Mouse (Mus musculus): ENCODE data around the gene Fez2. TPM values are rescaled to one million over a fixed set of nuclear protein-coding genes. Genes with fewer than 3 reads are reported as not detected.

Fez2 gene
- polyA plus RNA-seq, 1 experiment from 2014 or later = 56.9 TPM

DNA sequence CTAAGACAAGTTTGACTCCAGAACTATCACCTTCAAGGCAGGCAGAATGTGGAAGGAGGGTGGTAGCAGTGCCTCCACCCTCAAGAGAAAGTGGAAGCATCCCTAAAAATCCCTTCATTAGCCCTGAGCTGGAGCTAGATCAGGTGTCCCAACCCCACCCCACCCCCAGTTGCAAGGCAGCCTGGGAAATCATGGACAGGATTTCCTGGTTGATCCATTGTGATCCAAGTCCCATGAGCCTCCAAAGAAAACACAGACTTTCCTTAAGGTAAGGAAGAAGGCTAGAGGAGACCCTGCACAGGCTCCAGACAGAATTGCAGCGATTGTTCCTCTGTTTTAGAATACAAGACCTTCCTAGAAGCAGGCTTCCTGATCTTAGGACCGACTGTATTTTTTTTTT lies 63.5 kb downstream of the Fez2 start:
- Histone ChIP-seq H3K9me3 (ENCODE audit: control insufficient read depth, low read length) (no peaks in the 10 kb centered on the region), H3K27ac (replicated peaks in 1 of 2; ENCODE audit: control insufficient read depth in 1 of 2, insufficient read depth in 1 of 2, low read depth in 2 of 2, low read length in 2 of 2) (peak overlapping the region in 1 of 2 experiments; percentile 59; a peak in 2 of 4 replicates), H3K27me3 (ENCODE audit: control insufficient read depth, insufficient read depth, low read length) (no peaks in the 10 kb centered on the region), H3K36me3 (ENCODE audit: control insufficient read depth, insufficient read depth, low read length) (peaks cover 18% of the 10 kb centered on the region; the same call in 1 of the 2 replicates), H3K4me3 (ENCODE audit: control insufficient read depth in 1 of 2, insufficient read depth in 1 of 2, low read depth in 1 of 2, low read length in 2 of 2) (no peak overlapping the region), H3K4me2 (ENCODE audit: low read length) (no peak overlapping the region), H3K4me1 (ENCODE audit: control insufficient read depth in 2 of 2, insufficient read depth in 2 of 2, low read length in 2 of 2) (peaks cover 14 to 17% of the 10 kb centered on the region in 2 experiments; a peak in 3 of 4 replicates), H3K9ac (ENCODE audit: low read length) (no peak overlapping the region)
- no peak for ATAC-seq (ENCODE audit: insufficient number of reproducible peaks, insufficient read depth, low FRiP score, low read depth)
- WGBS = 76% methylated on average over 2 of the region's 2 CpGs

DNA sequence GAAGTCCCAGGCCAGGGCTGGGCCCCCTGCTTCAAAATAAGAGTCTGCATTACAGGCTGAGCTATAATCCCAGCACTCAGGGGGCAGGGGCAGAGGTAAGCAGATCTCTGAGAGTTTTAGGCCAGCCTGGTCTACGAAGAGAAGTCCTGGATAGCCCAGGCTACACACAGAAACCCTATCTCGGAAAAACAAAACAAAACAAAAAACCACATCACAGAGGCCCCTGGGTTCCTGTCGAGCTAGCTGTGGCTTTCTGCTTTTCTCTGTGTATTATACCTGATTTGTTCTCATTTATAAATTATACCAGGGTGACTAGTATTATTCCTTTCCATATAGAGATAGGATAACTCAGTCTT lies 65.5 kb downstream of the Fez2 start:
- 75% methylated on average over 3 of the region's 3 CpGs for WGBS
- Histone ChIP-seq H3K27ac (replicated peaks in 1 of 2; ENCODE audit: control insufficient read depth in 1 of 2, insufficient read depth in 1 of 2, low read depth in 2 of 2, low read length in 2 of 2) (no peak overlapping the region), H3K9ac (ENCODE audit: low read length) (no peak overlapping the region), H3K4me3 (ENCODE audit: control insufficient read depth in 1 of 2, insufficient read depth in 1 of 2, low read depth in 1 of 2, low read length in 2 of 2) (no peak overlapping the region), H3K4me1 (ENCODE audit: control insufficient read depth in 2 of 2, insufficient read depth in 2 of 2, low read length in 2 of 2) (peaks cover 15 to 17% of the 10 kb centered on the region in 2 experiments; a peak in 3 of 4 replicates), H3K9me3 (ENCODE audit: control insufficient read depth, low read length) (no peaks in the 10 kb centered on the region), H3K27me3 (ENCODE audit: control insufficient read depth, insufficient read depth, low read length) (no peaks in the 10 kb centered on the region), H3K4me2 (ENCODE audit: low read length) (peak overlapping the region; percentile 16; the same call in 1 of the 2 replicates), H3K36me3 (ENCODE audit: control insufficient read depth, insufficient read depth, low read length) (peaks cover 18% of the 10 kb centered on the region; the same call in 1 of the 2 replicates)
- no peak for ATAC-seq (ENCODE audit: insufficient number of reproducible peaks, insufficient read depth, low FRiP score, low read depth)

DNA sequence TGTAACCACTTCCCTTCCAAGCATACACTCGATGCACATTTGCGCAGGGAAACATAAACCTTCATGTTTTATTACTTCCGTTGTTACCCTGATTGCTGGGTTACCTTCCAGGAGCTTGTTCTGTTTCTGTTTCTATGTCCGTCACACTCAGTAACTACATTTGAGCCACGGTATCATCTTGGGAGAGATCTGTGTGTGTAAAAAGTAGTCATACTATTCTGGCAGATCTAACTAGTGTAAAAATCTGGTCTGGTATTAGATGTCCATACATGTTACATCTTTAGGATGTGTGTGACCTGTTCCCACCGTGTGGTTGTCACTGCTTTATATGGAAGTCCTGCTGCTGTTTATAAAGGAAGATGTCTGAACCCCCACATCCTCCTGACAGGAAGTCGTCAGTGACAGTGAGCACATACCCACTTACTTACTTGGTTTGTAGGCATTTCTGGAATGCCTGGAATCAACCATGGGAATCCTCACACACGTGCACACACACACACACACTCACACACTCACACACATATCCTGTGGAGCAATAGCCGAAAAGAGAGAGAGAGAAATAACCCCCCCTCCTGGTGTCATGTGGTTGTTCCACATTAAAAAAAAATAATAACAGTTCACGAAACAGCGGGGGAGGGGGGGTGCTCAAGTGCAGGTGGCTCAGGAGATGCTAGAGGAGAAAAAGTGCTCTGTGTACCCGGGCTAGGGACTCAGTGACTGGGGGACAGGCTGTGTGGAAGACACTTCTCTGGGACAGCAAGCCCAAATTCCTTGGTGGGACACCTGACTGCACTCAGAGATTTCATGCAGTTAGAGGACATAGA lies 66.1 kb downstream of the Fez2 start:
- Histone ChIP-seq H3K27ac (replicated peaks in 1 of 2; ENCODE audit: control insufficient read depth in 1 of 2, insufficient read depth in 1 of 2, low read depth in 2 of 2, low read length in 2 of 2) (no peak overlapping the region), H3K4me3 (ENCODE audit: control insufficient read depth in 1 of 2, insufficient read depth in 1 of 2, low read depth in 1 of 2, low read length in 2 of 2) (no peak overlapping the region), H3K4me2 (ENCODE audit: low read length) (peak overlapping the region; percentile 16; the same call in 1 of the 2 replicates), H3K9me3 (ENCODE audit: control insufficient read depth, low read length) (no peaks in the 10 kb centered on the region), H3K36me3 (ENCODE audit: control insufficient read depth, insufficient read depth, low read length) (peaks cover 18% of the 10 kb centered on the region; the same call in 1 of the 2 replicates), H3K4me1 (ENCODE audit: control insufficient read depth in 2 of 2, insufficient read depth in 2 of 2, low read length in 2 of 2) (peaks cover 15 to 17% of the 10 kb centered on the region in 2 experiments; a peak in 3 of 4 replicates), H3K9ac (ENCODE audit: low read length) (no peak overlapping the region), H3K27me3 (ENCODE audit: control insufficient read depth, insufficient read depth, low read length) (no peaks in the 10 kb centered on the region)
- 53% methylated on average over 12 of the region's 12 CpGs for WGBS
- no peak for ATAC-seq (ENCODE audit: insufficient number of reproducible peaks, insufficient read depth, low FRiP score, low read depth)

DNA sequence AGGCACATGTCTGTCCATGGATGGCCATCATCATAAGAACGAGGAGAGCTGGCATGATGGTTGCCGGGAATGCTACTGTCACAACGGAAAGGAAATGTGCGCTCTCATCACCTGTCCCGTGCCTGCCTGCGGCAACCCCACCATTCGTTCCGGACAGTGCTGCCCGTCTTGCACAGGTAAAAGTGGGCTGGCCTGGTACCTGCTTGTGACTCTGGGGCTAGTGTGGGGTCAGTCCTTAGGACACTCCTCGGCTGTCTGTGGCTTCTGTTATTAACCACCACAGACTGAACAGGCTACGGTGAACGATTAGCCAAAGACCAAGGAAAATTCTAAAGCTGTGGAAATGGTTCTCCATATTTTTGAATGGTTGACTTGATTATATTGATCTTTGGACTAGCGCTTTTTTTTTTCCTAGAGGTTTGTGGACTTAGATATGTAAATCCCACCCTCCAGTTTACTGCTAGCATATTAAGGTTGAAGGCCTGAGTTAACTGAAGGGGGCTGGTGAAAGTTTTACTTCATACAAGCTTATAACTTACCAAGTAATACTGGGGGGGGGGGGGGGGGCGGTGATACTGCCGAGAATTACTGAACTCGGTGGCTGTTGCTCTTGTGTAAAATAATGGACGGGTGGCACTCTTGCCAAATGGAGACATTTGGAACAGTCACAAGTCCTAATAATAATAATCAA lies 70.7 kb downstream of the Fez2 start:
- 92% methylated on average over 17 of the region's 17 CpGs for WGBS

DNA sequence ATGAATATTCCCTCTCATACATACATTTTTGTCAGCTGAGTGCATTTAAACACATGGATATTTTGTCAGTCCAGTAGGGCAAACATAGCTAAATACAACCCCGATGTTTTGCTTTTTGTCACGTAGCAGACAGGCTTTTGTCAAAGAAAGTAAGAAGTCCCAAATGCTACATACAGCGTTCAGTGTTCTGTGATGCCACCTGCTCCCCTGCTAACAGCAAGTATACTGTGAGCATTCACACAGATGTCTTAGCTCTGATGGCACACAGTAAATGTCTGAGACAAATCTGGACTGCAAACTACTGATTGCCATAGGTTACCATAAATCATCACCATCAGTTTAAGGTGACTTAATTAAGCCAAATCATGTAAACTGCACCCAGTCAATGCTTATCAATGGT lies 74.3 kb downstream of the Fez2 start:
- H3K4me3 ChIP-seq (ENCODE audit: control insufficient read depth in 1 of 2, insufficient read depth in 1 of 2, low read depth in 1 of 2, low read length in 2 of 2) = no peak overlapping the region
- WGBS = 93% methylated on average over 3 of the region's 3 CpGs
- no peaks in the 10 kb centered on the region for H3K27me3 ChIP-seq (ENCODE audit: control insufficient read depth, insufficient read depth, low read length)
- ATAC-seq (ENCODE audit: insufficient number of reproducible peaks, insufficient read depth, low FRiP score, low read depth) = no peak
- H3K9ac ChIP-seq (ENCODE audit: low read length) = no peak overlapping the region
- peaks cover 0 to 3% of the 10 kb centered on the region in 2 experiments; a peak in 2 of 4 replicates for H3K4me1 ChIP-seq (ENCODE audit: control insufficient read depth in 2 of 2, insufficient read depth in 2 of 2, low read length in 2 of 2)
- H3K36me3 ChIP-seq (ENCODE audit: control insufficient read depth, insufficient read depth, low read length) = no peaks in the 10 kb centered on the region; the same call in 1 of the 2 replicates
- no peak overlapping the region for H3K4me2 ChIP-seq (ENCODE audit: low read length)
- H3K27ac ChIP-seq (replicated peaks in 1 of 2; ENCODE audit: control insufficient read depth in 1 of 2, insufficient read depth in 1 of 2, low read depth in 2 of 2, low read length in 2 of 2) = no peak overlapping the region
- H3K9me3 ChIP-seq (ENCODE audit: control insufficient read depth, low read length) = no peaks in the 10 kb centered on the region

More for the DNA sequence above, 70.7 kb downstream of the Fez2 start:
- Histone ChIP-seq H3K36me3 (ENCODE audit: control insufficient read depth, insufficient read depth, low read length) (peaks cover 2% of the 10 kb centered on the region; the same call in 1 of the 2 replicates), H3K27ac (replicated peaks in 1 of 2; ENCODE audit: control insufficient read depth in 1 of 2, insufficient read depth in 1 of 2, low read depth in 2 of 2, low read length in 2 of 2) (no peak overlapping the region), H3K4me2 (ENCODE audit: low read length) (no peak overlapping the region), H3K4me3 (ENCODE audit: control insufficient read depth in 1 of 2, insufficient read depth in 1 of 2, low read depth in 1 of 2, low read length in 2 of 2) (no peak overlapping the region), H3K9ac (ENCODE audit: low read length) (no peak overlapping the region), H3K27me3 (ENCODE audit: control insufficient read depth, insufficient read depth, low read length) (no peaks in the 10 kb centered on the region), H3K4me1 (ENCODE audit: control insufficient read depth in 2 of 2, insufficient read depth in 2 of 2, low read length in 2 of 2) (peaks cover 6 to 13% of the 10 kb centered on the region in 2 experiments; a peak in 3 of 4 replicates), H3K9me3 (ENCODE audit: control insufficient read depth, low read length) (no peaks in the 10 kb centered on the region)
- no peak for ATAC-seq (ENCODE audit: insufficient number of reproducible peaks, insufficient read depth, low FRiP score, low read depth)

DNA sequence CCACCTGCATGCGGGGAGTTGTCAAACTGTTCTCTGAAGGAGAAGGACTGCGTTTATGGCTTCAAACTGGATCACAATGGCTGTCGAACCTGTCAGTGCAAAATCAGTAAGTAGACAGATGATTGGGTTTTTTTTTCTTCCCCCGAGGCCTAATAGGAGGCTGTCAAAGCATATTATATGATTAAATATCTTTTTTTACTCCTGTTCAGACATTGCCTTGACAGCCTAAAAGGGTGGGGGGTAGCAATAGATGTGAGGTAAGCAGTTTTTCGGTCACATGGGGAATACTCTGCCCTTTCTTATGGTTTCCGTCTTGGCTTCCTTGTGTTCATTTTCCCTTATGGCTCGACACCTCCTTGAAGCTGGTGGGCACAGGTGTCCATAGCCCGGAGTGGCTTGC lies 82.7 kb downstream of the Fez2 start:
- Histone ChIP-seq H3K27me3 (ENCODE audit: control insufficient read depth, insufficient read depth, low read length) (no peaks in the 10 kb centered on the region), H3K36me3 (ENCODE audit: control insufficient read depth, insufficient read depth, low read length) (peaks cover 12% of the 10 kb centered on the region), H3K4me1 (ENCODE audit: control insufficient read depth in 2 of 2, insufficient read depth in 2 of 2, low read length in 2 of 2) (no peaks in the 10 kb centered on the region), H3K27ac (replicated peaks in 1 of 2; ENCODE audit: control insufficient read depth in 1 of 2, insufficient read depth in 1 of 2, low read depth in 2 of 2, low read length in 2 of 2) (no peak overlapping the region), H3K9ac (ENCODE audit: low read length) (no peak overlapping the region), H3K4me2 (ENCODE audit: low read length) (no peak overlapping the region), H3K4me3 (ENCODE audit: control insufficient read depth in 1 of 2, insufficient read depth in 1 of 2, low read depth in 1 of 2, low read length in 2 of 2) (no peak overlapping the region), H3K9me3 (ENCODE audit: control insufficient read depth, low read length) (no peaks in the 10 kb centered on the region)
- ATAC-seq (ENCODE audit: insufficient number of reproducible peaks, insufficient read depth, low FRiP score, low read depth) = no peak
- WGBS = 85% methylated on average over 8 of the region's 8 CpGs

DNA sequence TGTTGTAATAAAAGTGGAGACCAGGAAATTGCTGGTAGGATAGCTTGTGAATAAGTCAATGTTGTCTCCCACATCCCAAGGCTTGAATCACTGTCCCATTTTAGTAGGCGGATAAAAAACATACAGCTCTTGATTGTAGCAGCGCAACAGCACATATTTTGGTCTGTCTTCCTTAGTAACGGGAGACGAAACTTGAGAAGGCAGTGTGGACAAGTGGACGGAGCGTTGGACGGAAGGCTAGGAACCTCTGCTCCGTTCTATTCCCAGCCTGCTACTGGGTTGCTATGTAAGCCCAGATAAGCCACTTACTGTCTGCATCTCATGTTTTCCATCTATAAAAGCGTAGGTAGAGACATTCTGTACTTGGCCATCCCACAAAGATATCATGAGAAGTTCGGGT lies 84.7 kb downstream of the Fez2 start:
- ATAC-seq (ENCODE audit: insufficient number of reproducible peaks, insufficient read depth, low FRiP score, low read depth) = no peak
- WGBS = 72% methylated on average over 10 of the region's 10 CpGs

More for the DNA sequence above, 84.7 kb downstream of the Fez2 start:
- H3K9ac ChIP-seq (ENCODE audit: low read length) = no peak overlapping the region
- H3K27me3 ChIP-seq (ENCODE audit: control insufficient read depth, insufficient read depth, low read length) = no peaks in the 10 kb centered on the region
- H3K4me1 ChIP-seq (ENCODE audit: control insufficient read depth in 2 of 2, insufficient read depth in 2 of 2, low read length in 2 of 2) = 0 out of 4 replicates have a peak, but pooled peaks cover 0 to 2% of the 10 kb centered on the region in 2 experiments
- H3K36me3 ChIP-seq (ENCODE audit: control insufficient read depth, insufficient read depth, low read length) = peaks cover 12% of the 10 kb centered on the region
- no peak overlapping the region for H3K4me3 ChIP-seq (ENCODE audit: control insufficient read depth in 1 of 2, insufficient read depth in 1 of 2, low read depth in 1 of 2, low read length in 2 of 2)
- H3K4me2 ChIP-seq (ENCODE audit: low read length) = no peak overlapping the region
- no peak overlapping the region for H3K27ac ChIP-seq (replicated peaks in 1 of 2; ENCODE audit: control insufficient read depth in 1 of 2, insufficient read depth in 1 of 2, low read depth in 2 of 2, low read length in 2 of 2)
- H3K9me3 ChIP-seq (ENCODE audit: control insufficient read depth, low read length) = no peaks in the 10 kb centered on the region
